Mouse (Mus musculus) gastrocnemius, postnatal 4 days (tissue): ENCODE data around the gene Pxk. TPM values are rescaled to one million over a fixed set of nuclear protein-coding genes. Genes with fewer than 3 reads are reported as not detected.
"Not testable (repeated sequence)": the region's sequence is repeated elsewhere in the genome, so short reads cannot be mapped to it uniquely, and the experiment has no call there.

Experiments used
- DNase-seq, 2 experiments: peaks; one replicate each; pipeline ENCODE4 v3.0.0; 2021 to 2022; ENCODE audit warnings: low spot score in 2 of 2, mixed read lengths in 2 of 2
- total RNA-seq, 2 experiments: library from RNA; stranded (reverse); gene quantifications; 2 replicates each; pipeline ENCODE4 v1.2.3; 2021

Pxk gene
- total RNA-seq, 2 experiments from 2014 or later = 17.3 to 17.4 TPM

- no peak for DNase-seq
Observed at GRCm38 (mm10) chr14:8099561-8100021, 1.6 kb downstream of the Pxk start.

DNA sequence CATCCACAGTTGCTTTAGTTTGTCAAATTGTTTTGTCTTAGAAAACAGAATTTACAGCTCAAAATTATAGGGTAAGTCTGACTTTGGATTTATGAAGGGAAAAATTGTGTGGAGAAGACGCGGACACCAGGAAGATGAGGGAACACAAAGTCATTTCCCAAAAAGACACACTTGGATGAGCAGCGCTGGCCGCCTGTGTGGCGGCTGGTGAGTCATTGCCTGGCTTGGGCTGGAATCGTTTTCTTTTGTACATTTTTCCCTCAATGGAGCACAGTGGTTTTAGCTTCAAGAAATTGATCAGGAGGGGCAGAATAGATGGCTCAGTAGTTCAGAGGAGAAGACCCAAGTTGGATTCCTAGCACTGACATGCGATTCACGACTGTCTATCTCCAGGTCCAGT, 3.9 kb downstream of the Pxk start:
- no peak for DNase-seq

DNA sequence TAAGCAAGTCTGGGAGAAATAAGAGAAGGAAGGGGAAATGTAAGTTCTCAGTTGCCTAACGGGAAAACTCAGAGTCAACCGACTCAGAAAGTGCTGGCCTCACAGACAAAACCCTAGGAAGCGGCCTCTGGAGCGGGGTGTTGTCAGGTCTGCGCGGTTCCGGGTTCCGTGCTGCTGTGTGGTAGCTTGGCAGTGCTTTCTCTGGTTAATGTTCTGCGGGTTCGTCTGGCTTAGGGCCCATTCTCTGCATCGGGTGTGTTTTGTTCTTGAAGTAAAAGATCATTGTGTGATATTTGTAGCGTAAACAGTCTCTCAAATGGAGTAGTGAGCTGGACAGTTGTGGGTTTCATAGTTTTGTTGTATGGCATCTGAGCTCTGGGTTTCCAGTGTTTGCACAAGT, 4.7 kb downstream of the Pxk start:
- no peak for DNase-seq

GRCm38 (mm10) chr14:8108047-8108446, 10.0 kb downstream of the Pxk start:
- no peak for DNase-seq

GRCm38 (mm10) chr14:8108976-8109375, 11.0 kb downstream of the Pxk start:
- no peak for DNase-seq

DNA sequence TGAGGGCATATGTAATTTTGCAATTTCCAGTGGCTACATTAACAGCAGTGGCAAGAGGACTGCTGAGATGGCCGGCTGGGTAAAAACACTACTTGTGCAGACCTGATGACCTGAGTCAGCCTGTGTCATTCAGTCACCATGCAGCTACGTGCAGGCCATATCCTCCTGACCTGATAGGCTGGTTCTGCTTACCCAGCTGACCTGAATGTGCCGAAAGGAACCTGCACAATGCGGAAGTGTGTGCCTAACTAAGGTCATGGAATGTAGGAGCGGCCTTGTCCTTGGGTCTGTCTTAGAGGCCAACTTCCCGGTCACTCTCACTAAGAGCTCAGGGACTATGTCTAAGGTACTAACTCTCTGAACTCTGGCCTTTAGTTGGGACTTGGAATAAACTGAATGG, 13.5 kb downstream of the Pxk start:
- DNase-seq = no peak

DNA sequence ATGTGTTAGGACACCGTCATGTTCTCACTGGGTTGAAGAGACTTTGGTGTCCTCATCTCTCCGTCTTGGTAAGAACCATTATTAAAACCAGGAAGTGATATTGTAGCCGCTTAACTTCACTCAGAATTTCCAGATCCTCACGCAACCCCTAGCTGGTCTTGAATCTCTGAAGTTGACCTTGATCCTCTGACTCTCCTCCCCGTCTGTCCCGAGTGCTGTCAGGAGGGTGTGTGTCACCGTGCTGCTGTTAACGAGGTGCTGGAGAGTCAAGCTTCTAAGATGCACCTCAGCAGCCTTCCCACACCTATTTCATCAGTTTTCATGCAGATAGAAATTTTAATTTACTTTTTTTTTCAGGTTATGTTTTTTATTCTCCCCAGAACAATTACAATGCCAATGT, 14.0 kb downstream of the Pxk start:
- DNase-seq = no peak

GRCm38 (mm10) chr14:8113616-8114015, 15.6 kb downstream of the Pxk start:
- DNase-seq = no peak

GRCm38 (mm10) chr14:8114306-8114705, 16.3 kb downstream of the Pxk start:
- no peak for DNase-seq

DNA sequence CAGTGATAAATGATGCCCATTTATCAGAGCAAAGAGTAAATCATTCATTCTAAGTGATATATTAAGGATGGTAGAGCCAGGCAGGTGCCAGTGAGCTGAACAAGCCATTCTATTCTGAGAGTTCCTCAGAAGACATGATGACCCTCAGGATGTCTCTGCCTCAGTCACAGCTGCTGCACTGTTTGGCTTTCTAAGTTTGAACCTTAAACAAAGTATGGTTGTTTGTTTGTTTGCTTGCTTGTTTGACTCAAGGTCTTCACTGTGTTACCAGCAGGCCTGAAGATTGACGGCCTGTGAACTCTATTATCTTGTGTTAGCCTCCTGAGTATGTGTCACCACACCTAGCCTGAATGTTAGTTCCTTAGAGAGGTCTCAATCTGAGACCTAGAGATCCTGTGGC, 16.7 kb downstream of the Pxk start:
- no peak for DNase-seq

- no peak for DNase-seq
Observed at GRCm38 (mm10) chr14:8115772-8116171, 17.8 kb downstream of the Pxk start.

- no peak for DNase-seq
Observed at GRCm38 (mm10) chr14:8117371-8117770, 19.4 kb downstream of the Pxk start.

DNA sequence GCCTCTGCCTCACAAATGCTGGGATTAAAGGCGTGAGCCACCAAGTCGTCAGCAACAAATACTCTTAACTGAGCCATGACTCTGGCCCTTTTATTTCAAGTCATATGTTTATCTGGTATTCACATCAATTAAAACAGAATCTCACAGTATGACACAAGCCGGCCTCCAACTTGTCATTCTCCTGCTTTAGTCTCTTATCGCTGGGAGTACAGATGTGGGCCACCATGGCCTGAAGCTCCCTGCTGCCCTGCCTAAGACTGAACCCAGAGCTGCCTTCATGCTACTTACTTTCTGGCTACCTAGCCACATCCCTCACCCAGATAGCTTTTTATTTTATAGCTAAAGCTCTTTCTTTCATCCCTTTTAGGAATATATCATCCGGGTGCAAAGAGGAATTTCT, 21.4 kb downstream of the Pxk start:
- DNase-seq = no peak

- DNase-seq = no peak
Observed at GRCm38 (mm10) chr14:8119904-8120303, 21.9 kb downstream of the Pxk start.

DNA sequence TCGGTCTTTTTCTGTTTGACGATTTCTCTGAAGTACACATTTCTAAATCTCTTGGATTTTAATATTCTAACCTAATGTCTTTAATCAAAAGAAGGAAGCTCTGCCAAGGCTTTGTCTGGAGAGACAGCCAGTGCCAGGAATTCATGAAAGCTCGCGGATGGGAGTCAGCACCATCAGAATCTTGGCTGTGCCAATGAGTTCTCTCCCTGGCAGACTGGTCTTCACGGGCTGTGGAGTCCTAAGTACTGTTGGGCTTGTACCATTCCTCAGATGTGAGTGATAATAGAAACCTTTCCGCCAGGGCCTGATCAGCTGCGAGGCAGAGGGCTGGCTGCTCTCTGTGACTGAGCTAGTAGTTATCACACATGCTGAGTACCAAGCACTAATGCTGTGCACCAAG, 25.1 kb downstream of the Pxk start:
- DNase-seq = no peak

- not testable (repeated sequence) for DNase-seq
Observed at GRCm38 (mm10) chr14:8123611-8124010, 25.6 kb downstream of the Pxk start.

DNA sequence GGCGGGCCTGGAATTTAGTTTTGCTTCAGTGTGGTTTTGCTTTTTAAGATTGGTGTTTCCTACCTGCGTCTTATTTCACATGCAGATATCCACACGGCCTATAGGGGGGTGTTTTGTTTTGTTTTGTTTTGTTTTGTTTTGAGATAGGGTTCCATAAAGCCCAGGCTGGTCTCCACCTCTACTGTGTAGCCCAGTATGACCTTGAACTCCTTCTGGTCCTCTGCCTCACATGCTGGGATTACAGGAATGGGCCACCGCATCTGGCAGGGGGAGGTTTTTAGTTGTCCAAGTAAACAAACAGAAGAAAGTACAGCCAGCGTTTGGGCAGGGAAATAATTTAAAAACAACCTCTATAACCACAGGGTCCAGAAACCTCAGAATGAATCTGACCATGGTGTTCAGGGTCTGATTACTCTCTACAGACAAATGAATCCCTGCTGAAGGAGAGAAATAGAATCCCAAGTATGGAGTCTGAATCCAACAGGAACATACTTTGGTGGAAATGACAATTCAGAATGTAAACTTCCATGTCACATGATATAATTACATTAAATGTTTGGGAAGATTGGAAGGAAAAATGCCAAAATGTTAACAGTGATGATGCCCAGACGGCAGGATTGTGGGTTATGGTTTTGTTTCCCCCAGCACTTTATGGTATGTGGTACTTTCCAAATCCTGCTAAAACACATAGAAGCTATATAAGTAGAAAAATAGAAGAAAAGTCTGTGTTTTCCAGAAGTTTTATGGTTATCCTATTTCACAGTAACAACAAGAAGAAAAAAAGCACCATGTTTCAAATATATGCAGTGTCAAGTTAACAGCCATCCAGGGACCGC, 26.3 kb downstream of the Pxk start:
- no peak for DNase-seq

DNA sequence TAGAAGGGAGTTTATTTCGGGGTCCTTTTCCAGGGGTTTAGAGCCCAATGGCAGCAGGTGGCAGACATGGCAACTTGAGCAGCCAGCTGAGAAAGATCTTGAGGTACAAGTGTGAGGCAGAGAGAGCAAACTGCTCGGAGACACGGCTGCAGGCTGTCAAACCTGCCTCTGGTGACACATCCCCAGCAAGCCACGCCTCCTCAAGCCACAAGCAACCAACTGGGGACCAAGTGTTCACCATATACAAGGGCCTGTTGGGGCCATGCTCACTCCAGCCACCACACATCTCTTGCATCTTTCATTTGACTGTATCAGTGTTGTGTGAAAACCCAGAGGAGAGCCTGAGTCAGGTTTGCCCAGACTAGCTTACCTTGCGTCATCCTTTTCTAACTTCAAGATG, 30.0 kb downstream of the Pxk start:
- DNase-seq = no peak

- DNase-seq = no peak
Observed at GRCm38 (mm10) chr14:8132789-8133188, 34.8 kb downstream of the Pxk start.

DNA sequence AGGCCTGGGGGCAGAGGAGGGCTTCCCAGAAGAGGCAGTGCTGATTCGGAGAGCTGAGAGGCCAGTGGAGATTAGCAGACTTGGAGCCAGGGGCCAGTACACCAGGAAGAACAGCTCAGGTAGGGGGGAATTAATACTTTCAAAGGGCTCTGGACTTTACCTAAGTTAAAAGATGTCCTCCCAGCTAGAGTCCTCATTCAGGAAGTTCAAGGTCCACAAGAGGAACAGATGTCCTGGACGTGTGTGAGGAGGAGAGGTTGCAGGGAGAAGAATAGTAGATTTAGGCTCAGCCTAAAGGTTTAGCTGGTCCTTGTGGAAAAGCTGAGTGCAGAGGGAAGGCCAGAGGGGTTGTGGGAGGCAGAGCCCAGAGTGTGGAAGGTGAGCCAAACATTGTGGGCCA, 36.2 kb downstream of the Pxk start:
- DNase-seq = no peak

DNA sequence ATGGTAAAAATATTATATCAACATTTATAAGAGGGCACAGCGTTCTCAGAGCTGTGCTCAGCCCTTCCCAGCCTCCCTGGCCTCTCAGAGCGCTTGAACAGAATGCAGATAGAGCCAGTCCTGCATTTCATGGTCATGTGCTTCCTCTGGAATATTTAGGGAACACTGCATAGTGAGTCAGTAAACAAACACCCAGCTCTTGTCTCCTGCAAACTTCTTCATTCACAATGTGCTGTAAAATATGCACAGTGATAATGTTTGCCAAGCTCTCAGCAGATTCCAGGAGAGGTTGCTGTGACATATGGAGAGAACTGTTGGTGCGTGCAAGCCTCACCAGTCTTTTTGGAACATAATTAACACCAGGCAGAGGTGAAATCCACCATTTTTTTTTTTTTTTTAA, 37.1 kb downstream of the Pxk start:
- no peak for DNase-seq

- no peak for DNase-seq
Observed at GRCm38 (mm10) chr14:8139724-8140710, 42.0 kb downstream of the Pxk start.
